Mouse (Mus musculus) hindbrain, embryonic 11.5 days (tissue): ENCODE results near the gene Strada. TPM values are rescaled to one million over a fixed set of nuclear protein-coding genes. Genes with fewer than 3 reads are reported as not detected.

Source experiments
- ATAC-seq: fragments of 200-750 bp; cut with Nextera tagmentation; 2 replicates; pipeline ENCODE4 v1.8.0; 2017; ENCODE audit warnings: mild to moderate bottlenecking, moderate TSS enrichment, moderate library complexity; ENCODE audit not compliant: low FRiP score
- DNase-seq: peaks from one replicate; pipeline ENCODE4 v3.0.0-alpha.2; 2015; ENCODE audit warnings: low spot score
- H3K27ac ChIP-seq: fragments of 300-500 bp; sonication (generic); 2 replicates; pipeline ENCODE4 v1.5.1; 2014; ENCODE audit warnings: mild to moderate bottlenecking, low read depth, low read length
- H3K27me3 ChIP-seq: fragments of 300-500 bp; sonication (generic); 2 replicates; pipeline ENCODE4 v1.6.1; 2014; ENCODE audit warnings: mild to moderate bottlenecking, low read length, moderate library complexity, mixed read lengths; ENCODE audit not compliant: control insufficient read depth, insufficient read depth
- H3K36me3 ChIP-seq: fragments of 300-500 bp; sonication (generic); 2 replicates; pipeline ENCODE4 v1.6.1; 2014; ENCODE audit warnings: mild to moderate bottlenecking, low read length, moderate library complexity, mixed read lengths; ENCODE audit not compliant: control insufficient read depth, insufficient read depth
- H3K4me1 ChIP-seq: fragments of 300-500 bp; sonication (generic); replicated peaks from 2 replicates; pipeline ENCODE4 v1.6.1; 2014; ENCODE audit warnings: low read length, mixed read lengths; ENCODE audit not compliant: control insufficient read depth, insufficient read depth
- H3K4me2 ChIP-seq: fragments of 300-500 bp; sonication (generic); replicated peaks from 2 replicates; pipeline ENCODE4 v1.6.1; 2014; ENCODE audit warnings: mild to moderate bottlenecking, low read depth, low read length
- H3K4me3 ChIP-seq: fragments of 300-500 bp; sonication (generic); 2 replicates; pipeline ENCODE4 v1.5.1; 2014; ENCODE audit warnings: low read depth, low read length
- H3K9ac ChIP-seq: fragments of 300-500 bp; sonication (generic); 2 replicates; pipeline ENCODE4 v1.6.1; 2014; ENCODE audit warnings: low read depth, low read length
- H3K9me3 ChIP-seq: fragments of 300-500 bp; sonication (generic); 2 replicates; pipeline ENCODE4 v1.6.1; 2016; ENCODE audit warnings: low read length; ENCODE audit not compliant: control insufficient read depth
- WGBS: fragments of 180-500 bp; shearing (Covaris S2); extraction: QIAGEN DNeasy Blood & Tissue Kit; methylation state at CpG from one replicate; pipeline ENCODE4 v1.1.7; 2014; 5-methylcytosine and 5-hydroxymethylcytosine counted together
- polyA plus RNA-seq: library from polyadenylated mRNA; unstranded; fragments of >200 nt; fragmentation: Nextera tagmentation; extraction: Ambion mirVana; gene quantifications from 2 replicates; pipeline ENCODE4 v1.2.1, GENCODE M21; 2014

Strada gene
- polyA plus RNA-seq, 1 experiment from 2014 or later = 36.4 TPM

- ATAC-seq = peak; percentile 36
- peak; percentile 68 for DNase-seq
- Histone ChIP-seq H3K36me3 (peaks cover 2% of the 10 kb centered on the region; the same call in 1 of the 2 replicates), H3K9ac (peak within 1 kb of the TSS; percentile 98), H3K4me3 (peak within 1 kb of the TSS; percentile 87), H3K4me1 (peaks cover 20% of the 10 kb centered on the region), H3K9me3 (no peaks in the 10 kb centered on the region), H3K27ac (peak within 1 kb of the TSS; percentile 98), H3K27me3 (no peaks in the 10 kb centered on the region), H3K4me2 (peak within 1 kb of the TSS; percentile 80)
- 26% methylated on average over 22 of the region's 22 CpGs for WGBS
Measured at GRCm38 (mm10) chr11:106160841-106161721, 40.9 kb downstream of the Strada start, which contains the start of the genes Gm10840 and Limd2. Gm10840 (plus strand) TSS chr11:106160850. Limd2 (minus strand) TSS chr11:106160860.

- peak; percentile 84 for DNase-seq
- Histone ChIP-seq H3K9me3 (no peaks in the 10 kb centered on the region), H3K36me3 (peaks cover 2% of the 10 kb centered on the region; the same call in 1 of the 2 replicates), H3K4me1 (peaks cover 20% of the 10 kb centered on the region), H3K4me3 (peak overlapping the region; percentile 87), H3K27ac (peak overlapping the region; percentile 98), H3K27me3 (no peaks in the 10 kb centered on the region), H3K9ac (peak overlapping the region; percentile 98), H3K4me2 (peak overlapping the region; percentile 80)
- WGBS = under 1% methylated on average over 41 of the region's 106 CpGs
- peak; percentile 72 for ATAC-seq
Measured at GRCm38 (mm10) chr11:106159921-106160840, 41.8 kb downstream of the Strada start.

- Histone ChIP-seq H3K27me3 (no peaks in the 10 kb centered on the region), H3K27ac (peak overlapping the region; percentile 98), H3K4me3 (peak overlapping the region; percentile 87), H3K9me3 (no peaks in the 10 kb centered on the region), H3K4me1 (peaks cover 20% of the 10 kb centered on the region), H3K9ac (peak overlapping the region; percentile 98), H3K4me2 (peak overlapping the region; percentile 80), H3K36me3 (peaks cover under 1% of the 10 kb centered on the region; the same call in 1 of the 2 replicates)
- no peak for DNase-seq
- WGBS = 1% methylated on average over 24 of the region's 25 CpGs
- ATAC-seq = peak; percentile 64
Measured at GRCm38 (mm10) chr11:106159216-106159920, 42.6 kb downstream of the Strada start.

- Histone ChIP-seq H3K27me3 (no peaks in the 10 kb centered on the region), H3K9me3 (no peaks in the 10 kb centered on the region), H3K4me2 (peak overlapping the region; percentile 80), H3K9ac (peak overlapping the region; percentile 98), H3K36me3 (no peaks in the 10 kb centered on the region; the same call in 1 of the 2 replicates), H3K4me1 (peaks cover 20% of the 10 kb centered on the region), H3K4me3 (peak overlapping the region; percentile 87), H3K27ac (peak overlapping the region; percentile 98)
- no peak for DNase-seq
- 53% methylated on average over 9 of the region's 9 CpGs for WGBS
- peak; percentile 13; the same call in 1 of the 2 replicates for ATAC-seq
Measured at GRCm38 (mm10) chr11:106158930-106159215, 43.1 kb downstream of the Strada start.

GRCm38 (mm10) chr11:106158081-106158929 is 43.7 kb downstream of the Strada start:
- DNase-seq = peak; percentile 34
- no peaks in the 10 kb centered on the region; the same call in 1 of the 2 replicates for H3K36me3 ChIP-seq
- H3K4me1 ChIP-seq = peaks cover 20% of the 10 kb centered on the region

GRCm38 (mm10) chr11:106157154-106157553 is 44.8 kb downstream of the Strada start:
- Histone ChIP-seq H3K4me1 (peaks cover 20% of the 10 kb centered on the region), H3K9ac (no peak overlapping the region), H3K27ac (no peak overlapping the region), H3K36me3 (no peaks in the 10 kb centered on the region; the same call in 1 of the 2 replicates), H3K9me3 (no peaks in the 10 kb centered on the region), H3K27me3 (no peaks in the 10 kb centered on the region), H3K4me2 (no peak overlapping the region), H3K4me3 (no peak overlapping the region)
- 88% methylated on average over 7 of the region's 7 CpGs for WGBS
- DNase-seq (no peak), ATAC-seq (no peak)

More at GRCm38 (mm10) chr11:106158081-106158929, 43.7 kb downstream of the Strada start:
- WGBS = 69% methylated on average over 14 of the region's 14 CpGs
- no peaks in the 10 kb centered on the region for H3K27me3 ChIP-seq
- H3K9ac ChIP-seq = 0 out of 2 replicates have a peak overlapping the region, but pooled peaks have one; percentile 17
- ATAC-seq = no peak
- no peaks in the 10 kb centered on the region for H3K9me3 ChIP-seq
- peak overlapping the region; percentile 87 for H3K4me3 ChIP-seq
- peak overlapping the region; percentile 80 for H3K4me2 ChIP-seq
- peak overlapping the region; percentile 98; the same call in 1 of the 2 replicates for H3K27ac ChIP-seq

GRCm38 (mm10) chr11:106156257-106156656 is 45.7 kb downstream of the Strada start:
- 100% methylated on average over 1 of the region's 1 CpGs for WGBS
- no peak overlapping the region for H3K27ac ChIP-seq
- ATAC-seq (no peak), DNase-seq (no peak)
- peaks cover under 1% of the 10 kb centered on the region for H3K36me3 ChIP-seq
- H3K4me3 ChIP-seq = no peak overlapping the region
- no peak overlapping the region for H3K9ac ChIP-seq
- no peaks in the 10 kb centered on the region for H3K9me3 ChIP-seq
- H3K27me3 ChIP-seq = no peaks in the 10 kb centered on the region
- no peak overlapping the region for H3K4me2 ChIP-seq
- H3K4me1 ChIP-seq = peaks cover 18% of the 10 kb centered on the region
